Mouse (Mus musculus): Measurements from ENCODE around the gene Coro2b. TPM values are rescaled to one million over a fixed set of nuclear protein-coding genes. Genes with fewer than 3 reads are reported as not detected.

The Coro2b gene
- total RNA-seq, 2 experiments from 2014 or later = 142 to 155 TPM

DNA sequence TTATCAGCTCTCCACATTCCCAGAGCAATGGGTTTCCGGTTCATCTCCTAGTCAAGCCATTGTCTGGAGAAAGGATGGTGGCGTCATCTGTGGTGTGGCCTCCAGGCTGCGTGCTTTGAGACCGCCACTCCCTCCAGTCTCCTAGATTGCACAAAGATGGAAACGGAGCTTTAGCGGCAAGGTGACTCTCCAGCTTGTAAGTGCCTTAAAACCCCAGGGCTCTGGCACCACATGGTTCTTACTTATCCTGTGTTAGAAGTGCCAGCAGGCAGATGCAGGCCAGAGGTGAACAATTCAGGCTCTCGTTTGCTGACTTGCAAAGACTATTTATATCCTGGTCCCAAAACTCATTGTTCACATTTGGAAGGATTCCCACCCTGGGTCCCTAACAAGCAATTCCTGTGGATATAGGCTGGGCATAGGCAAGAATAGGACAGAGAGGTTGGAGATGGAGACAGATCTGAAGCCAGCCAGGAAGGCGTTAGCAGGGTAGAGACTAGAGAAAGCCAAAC is 155.4 kb downstream of the Coro2b start:
- DNase-seq (ENCODE audit: low spot score in 2 of 2) = no peak
- intact Hi-C loops (cut with DNase I) = no loop called here

DNA sequence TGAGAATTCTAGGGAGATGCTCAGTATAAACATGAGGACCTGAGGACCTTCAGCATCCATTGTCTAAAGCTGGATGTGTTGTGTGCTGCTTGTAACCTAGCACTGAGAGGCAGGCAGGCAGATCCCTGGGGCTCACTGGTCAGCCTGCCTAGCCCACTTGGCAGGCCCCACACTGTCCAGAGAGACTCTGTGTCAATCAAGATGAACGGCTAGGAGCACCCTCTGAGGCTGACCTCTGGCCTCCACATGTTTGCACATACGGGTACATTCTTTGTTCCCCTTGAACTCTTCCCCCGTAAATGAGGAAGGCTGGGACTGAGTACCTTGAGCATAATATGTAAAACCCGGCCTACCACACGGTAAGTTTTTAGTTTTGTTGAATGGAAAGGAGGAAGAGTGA is 156.5 kb downstream of the Coro2b start:
- intact Hi-C loops (cut with DNase I) = no loop called here
- DNase-seq (ENCODE audit: low spot score in 2 of 2) = no peak

DNA sequence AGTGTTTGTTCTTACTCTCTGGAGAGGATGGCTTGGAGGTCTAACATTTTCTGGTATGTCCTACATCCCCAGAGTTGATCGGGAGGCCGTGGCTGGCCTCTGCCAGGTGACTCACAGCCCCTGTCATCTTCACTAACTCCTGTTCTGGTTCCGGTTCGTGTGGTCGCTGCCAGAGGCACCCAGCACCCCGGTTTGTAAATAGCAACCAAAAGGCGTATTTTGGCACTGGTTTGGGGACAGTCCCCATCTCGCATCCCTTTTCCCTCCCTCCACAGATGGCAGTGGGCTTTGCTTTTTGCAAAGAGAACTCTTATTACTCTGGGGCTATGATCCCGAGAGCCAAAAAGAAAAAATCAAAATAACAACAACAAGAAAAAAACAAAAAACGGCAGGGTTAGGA is 158.9 kb downstream of the Coro2b start:
- intact Hi-C loops (cut with DNase I) = no loop called here
- no peak for DNase-seq (ENCODE audit: low spot score in 2 of 2)

DNA sequence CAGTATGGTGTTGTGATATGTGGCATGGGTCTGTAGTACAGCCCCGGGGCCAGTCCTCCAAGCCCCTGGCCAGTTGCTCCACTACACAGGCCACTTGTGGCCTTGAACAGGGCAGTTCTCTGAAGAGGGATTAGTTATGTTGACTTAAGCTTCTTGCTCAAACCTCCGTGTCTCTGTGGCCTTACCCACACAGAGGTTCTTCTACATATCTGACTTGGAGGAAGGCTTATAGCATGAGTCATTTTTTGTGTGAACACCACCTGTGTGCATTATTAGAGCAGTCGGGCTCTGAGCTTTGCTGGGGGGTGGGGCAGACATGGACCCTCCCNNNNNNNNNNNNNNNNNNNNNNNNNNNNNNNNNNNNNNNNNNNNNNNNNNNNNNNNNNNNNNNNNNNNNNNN is 162.6 kb downstream of the Coro2b start:
- intact Hi-C loops (cut with DNase I) = no loop called here

GRCm38 (mm10) chr9:62373222-62374123 is 163.4 kb downstream of the Coro2b start:
- intact Hi-C loops (cut with DNase I) = loop anchor here (2.0 kb wide), 1 partner anchor 79 kb away; no protein-coding TSS in a partner anchor
- DNase-seq (ENCODE audit: low spot score in 2 of 2) = peak; percentile 53 to 69

More for the DNA sequence above, 162.6 kb downstream of the Coro2b start:
- DNase-seq (ENCODE audit: low spot score in 2 of 2) = no peak

DNA sequence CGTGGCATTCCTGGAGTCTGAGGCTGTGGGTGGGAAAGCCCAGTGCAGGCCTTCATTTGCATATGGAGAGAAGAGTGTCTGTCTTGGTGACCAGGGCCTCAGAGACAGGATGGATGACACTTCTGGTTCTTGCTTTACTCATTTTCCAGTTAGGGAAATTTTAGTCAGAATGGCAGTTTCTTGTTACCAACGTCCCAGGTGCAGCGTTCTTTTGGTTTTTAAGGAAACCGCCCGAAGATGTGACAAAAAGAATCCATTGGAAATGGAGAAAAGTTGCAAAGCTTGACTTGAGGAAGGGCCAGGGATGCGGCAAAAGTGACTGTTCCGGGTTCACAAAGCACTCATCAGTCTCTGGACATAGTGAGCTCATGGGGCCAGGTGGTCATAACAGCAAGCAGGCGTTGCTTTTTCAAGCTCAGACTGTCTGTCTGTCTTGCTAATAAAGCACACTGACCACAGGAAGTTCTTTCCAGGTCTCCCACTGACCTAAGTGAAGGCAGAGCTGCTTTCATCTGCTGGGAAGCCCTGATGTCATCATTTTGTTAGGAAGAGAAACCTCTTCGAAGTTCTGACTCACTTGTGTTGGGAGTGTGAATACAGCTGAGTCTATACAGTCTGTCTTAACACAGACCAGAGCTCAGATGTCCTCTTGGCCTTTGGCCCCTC is 164.2 kb downstream of the Coro2b start:
- intact Hi-C loops (cut with DNase I) = loop anchor here (2.0 kb wide), 1 partner anchor 78 kb away; no protein-coding TSS in a partner anchor
- DNase-seq (ENCODE audit: low spot score in 2 of 2) = no peak

GRCm38 (mm10) chr9:62371745-62372555 is 164.9 kb downstream of the Coro2b start:
- no peak for DNase-seq (ENCODE audit: low spot score in 2 of 2)
- intact Hi-C loops (cut with DNase I) = loop anchor here (2.0 kb wide), 1 partner anchor 77 kb away; no protein-coding TSS in a partner anchor

GRCm38 (mm10) chr9:62370648-62371280 is 166.1 kb downstream of the Coro2b start:
- no peak for DNase-seq (ENCODE audit: low spot score in 2 of 2)
- intact Hi-C loops (cut with DNase I) = no loop called here

GRCm38 (mm10) chr9:62370186-62370585 is 166.7 kb downstream of the Coro2b start:
- DNase-seq (ENCODE audit: low spot score in 2 of 2) = no peak
- intact Hi-C loops (cut with DNase I) = no loop called here

Other genes with a start within 250 kb of the Coro2b start
- 100 to 1,000 TPM; 254 to 262 TPM for gene Anp32a, start 195.8 kb downstream of the Coro2b start, total RNA-seq (2021)
- 1 to 10 TPM; 1.3 to 1.4 TPM for gene Itga11, start 140.8 kb upstream of the Coro2b start, total RNA-seq (2021)

All from left cerebral cortex, postnatal 14 days (tissue).